Mouse (Mus musculus): Measurements from ENCODE around the gene Anks1. TPM values are rescaled to one million over a fixed set of nuclear protein-coding genes. Genes with fewer than 3 reads are reported as not detected.

Anks1 gene
- polyA plus RNA-seq, 1 experiment from 2014 or later: 19.3 TPM

GRCm38 (mm10) chr17:28104416-28104815, 195.3 kb downstream of the Anks1 start:
- Histone ChIP-seq H3K9me3 (replicated peaks) (peaks cover 13% of the 10 kb centered on the region; the same call in 1 of the 2 replicates), H3K27ac (replicated peaks) (no peak overlapping the region), H3K27me3 (ENCODE audit: low read depth, poor library complexity, severe bottlenecking) (peaks cover 3% of the 10 kb centered on the region; the same call in 1 of the 2 replicates), H3K36me3 (no peaks in the 10 kb centered on the region), H3K4me1 (peaks cover 39% of the 10 kb centered on the region), H3K4me3 (no peak overlapping the region)
- WGBS: 90% methylated on average over 6 of the region's 6 CpGs
- no peak for DNase-seq (ENCODE audit: low spot score)

- WGBS: 78% methylated on average over 6 of the region's 6 CpGs
- no peak for DNase-seq (ENCODE audit: low spot score)
- Histone ChIP-seq H3K27me3 (ENCODE audit: low read depth, poor library complexity, severe bottlenecking) (peaks cover 8% of the 10 kb centered on the region; the same call in 1 of the 2 replicates), H3K9me3 (replicated peaks) (0 out of 2 replicates have a peak, but pooled peaks cover 6% of the 10 kb centered on the region), H3K36me3 (no peaks in the 10 kb centered on the region), H3K27ac (replicated peaks) (peak overlapping the region; percentile 71), H3K4me1 (peaks cover 55% of the 10 kb centered on the region), H3K4me3 (no peak overlapping the region)
Measured at GRCm38 (mm10) chr17:28106352-28106751, 197.2 kb downstream of the Anks1 start.

GRCm38 (mm10) chr17:28107275-28107674, 198.2 kb downstream of the Anks1 start:
- H3K27ac ChIP-seq (replicated peaks): peak overlapping the region; percentile 71
- H3K4me3 ChIP-seq: 0 out of 2 replicates have a peak overlapping the region, but pooled peaks have one; percentile 16
- 0 out of 2 replicates have a peak, but pooled peaks cover 6% of the 10 kb centered on the region for H3K9me3 ChIP-seq (replicated peaks)
- peaks cover 8% of the 10 kb centered on the region; the same call in 1 of the 2 replicates for H3K27me3 ChIP-seq (ENCODE audit: low read depth, poor library complexity, severe bottlenecking)
- peaks cover 50% of the 10 kb centered on the region for H3K4me1 ChIP-seq
- peak; percentile 78 for DNase-seq (ENCODE audit: low spot score)
- 9% methylated on average over 14 of the region's 14 CpGs for WGBS
- H3K36me3 ChIP-seq: no peaks in the 10 kb centered on the region

DNA sequence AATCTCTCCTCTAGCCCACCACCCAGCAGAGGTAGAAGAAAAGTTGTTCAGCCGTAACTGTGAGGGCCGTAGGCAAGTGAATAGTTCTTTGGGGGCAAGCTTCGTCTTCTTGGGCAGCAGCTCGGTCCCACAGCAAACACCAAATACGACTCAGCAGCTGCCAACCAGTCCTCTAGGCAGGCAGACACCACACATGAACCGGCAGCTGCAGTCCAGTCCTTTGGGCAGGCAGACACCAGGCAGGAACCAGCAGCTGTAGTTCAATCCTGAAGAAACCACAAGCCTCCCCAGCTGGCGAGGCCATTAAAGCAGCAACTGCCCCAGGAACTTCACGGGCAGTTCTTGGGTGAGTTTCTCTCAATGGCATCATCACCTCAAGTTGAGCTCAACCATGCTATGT, 203.2 kb downstream of the Anks1 start:
- 93% methylated on average over 8 of the region's 8 CpGs for WGBS
- no peaks in the 10 kb centered on the region for H3K36me3 ChIP-seq
- H3K9me3 ChIP-seq (replicated peaks): 0 out of 2 replicates have a peak, but pooled peaks cover 6% of the 10 kb centered on the region
- H3K27ac ChIP-seq (replicated peaks): no peak overlapping the region
- peaks cover 58% of the 10 kb centered on the region for H3K4me1 ChIP-seq
- H3K27me3 ChIP-seq (ENCODE audit: low read depth, poor library complexity, severe bottlenecking): 0 out of 2 replicates have a peak, but pooled peaks cover 5% of the 10 kb centered on the region
- no peak for DNase-seq (ENCODE audit: low spot score)
- no peak overlapping the region for H3K4me3 ChIP-seq

Other genes with a start within 250 kb of the Anks1 start
- gene Spdef, start 180.4 kb upstream of the Anks1 start, polyA plus RNA-seq (2016; fragmentation: Nextera tagmentation; extraction: Ambion mirVana): 0.16 and 0.25 TPM in 2 replicates
- gene D17Wsu92e, start 88.7 kb upstream of the Anks1 start, polyA plus RNA-seq (2016; fragmentation: Nextera tagmentation; extraction: Ambion mirVana): 11.1 and 12.1 TPM in 2 replicates
- gene Snrpc, start 71.2 kb upstream of the Anks1 start, polyA plus RNA-seq (2016; fragmentation: Nextera tagmentation; extraction: Ambion mirVana): 403 and 447 TPM in 2 replicates
- gene Uhrf1bp1, start 52.9 kb upstream of the Anks1 start, polyA plus RNA-seq (2016; fragmentation: Nextera tagmentation; extraction: Ambion mirVana): 6.3 and 6.6 TPM in 2 replicates
- 95.5 and 96.3 TPM in 2 replicates for gene Taf11, start 538 bp downstream of the Anks1 start, polyA plus RNA-seq (2016; fragmentation: Nextera tagmentation; extraction: Ambion mirVana)
- 0.86 and 1.2 TPM in 2 replicates for gene Tcp11, start 171.3 kb downstream of the Anks1 start, polyA plus RNA-seq (2016; fragmentation: Nextera tagmentation; extraction: Ambion mirVana)
- 9.5 and 10.8 TPM in 2 replicates for gene Scube3, start 232.8 kb downstream of the Anks1 start, polyA plus RNA-seq (2016; fragmentation: Nextera tagmentation; extraction: Ambion mirVana)